Mouse (Mus musculus) midbrain, embryonic 14.5 days (tissue): Measurements from ENCODE around the gene Nrg3. TPM values are rescaled to one million over a fixed set of nuclear protein-coding genes. Genes with fewer than 3 reads are reported as not detected.

Source experiments
- ATAC-seq: fragments of 200-750 bp; cut with Nextera tagmentation; 2 replicates; pipeline ENCODE4 v1.8.0; 2017; ENCODE audit warnings: moderate number of reproducible peaks, moderate library complexity; ENCODE audit not compliant: low FRiP score, low TSS enrichment
- DNase-seq: peaks from one replicate; pipeline ENCODE4 v3.0.0-alpha.2; 2015
- H3K27ac ChIP-seq: fragments of 300-500 bp; sonication (generic); replicated peaks from 2 replicates; pipeline ENCODE4 v1.5.1; 2014; ENCODE audit warnings: mild to moderate bottlenecking, low read depth, low read length, moderate library complexity
- H3K27me3 ChIP-seq: fragments of 300-500 bp; sonication (generic); 2 replicates; pipeline ENCODE4 v1.6.1; 2014; ENCODE audit warnings: low read length, control low read depth, mixed read lengths; ENCODE audit not compliant: control insufficient read depth, insufficient read depth
- H3K36me3 ChIP-seq: fragments of 300-500 bp; sonication (generic); 2 replicates; pipeline ENCODE4 v1.6.1; 2014; ENCODE audit warnings: low read length, control low read depth; ENCODE audit not compliant: control insufficient read depth, insufficient read depth
- H3K4me1 ChIP-seq: fragments of 300-500 bp; sonication (generic); 2 replicates; pipeline ENCODE4 v1.6.1; 2014; ENCODE audit warnings: mild to moderate bottlenecking, antibody characterized with exemption, low read length, control low read depth; ENCODE audit not compliant: control insufficient read depth, insufficient read depth
- H3K4me2 ChIP-seq: fragments of 300-500 bp; sonication (generic); 2 replicates; pipeline ENCODE4 v1.6.1; 2014; ENCODE audit warnings: mild to moderate bottlenecking, low read length, moderate library complexity
- H3K4me3 ChIP-seq: fragments of 300-500 bp; sonication (generic); replicated peaks from 2 replicates; pipeline ENCODE4 v1.5.1; 2014; ENCODE audit warnings: low read depth, low read length
- H3K9ac ChIP-seq: fragments of 300-500 bp; sonication (generic); replicated peaks from 2 replicates; pipeline ENCODE4 v1.6.1; 2014; ENCODE audit warnings: mild to moderate bottlenecking, low read length, moderate library complexity
- H3K9me3 ChIP-seq: fragments of 300-500 bp; sonication (generic); 2 replicates; pipeline ENCODE4 v1.6.1; 2016; ENCODE audit warnings: low read length, control low read depth, mixed read lengths; ENCODE audit not compliant: control insufficient read depth
- WGBS: fragments of 180-500 bp; shearing (Covaris S2); extraction: QIAGEN DNeasy Blood & Tissue Kit; methylation state at CpG from one replicate; pipeline ENCODE4 v1.1.7; 2014; 5-methylcytosine and 5-hydroxymethylcytosine counted together
- polyA plus RNA-seq: library from polyadenylated mRNA; unstranded; fragments of >200 nt; fragmentation: Nextera tagmentation; extraction: Ambion mirVana; gene quantifications from 2 replicates; pipeline ENCODE4 v1.2.1, GENCODE M21; 2014

Gene Nrg3
- polyA plus RNA-seq, 1 experiment from 2014 or later: 13.1 TPM

DNA sequence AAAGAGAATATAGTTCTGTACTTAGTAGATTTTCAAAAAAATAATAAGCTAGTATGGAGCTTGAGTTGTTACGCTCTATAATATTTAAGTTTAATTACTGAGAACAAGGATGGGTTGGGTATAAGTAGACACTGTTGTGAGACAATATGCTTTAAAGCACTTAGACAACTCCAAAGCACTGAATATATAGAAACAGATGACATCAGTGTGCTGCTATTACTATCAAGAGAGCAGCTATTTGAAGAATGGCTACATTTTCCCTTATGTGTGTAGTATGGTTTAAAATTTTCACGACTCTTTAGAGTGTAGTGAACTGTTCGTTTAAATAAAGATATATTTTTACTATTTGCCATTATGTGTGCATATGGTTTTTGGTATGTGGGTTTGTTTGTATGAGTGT is 771.9 kb downstream of the Nrg3 start:
- Histone ChIP-seq H3K4me2 (no peak overlapping the region), H3K4me1 (peaks cover 6% of the 10 kb centered on the region), H3K27ac (no peak overlapping the region), H3K9ac (no peak overlapping the region), H3K36me3 (no peaks in the 10 kb centered on the region), H3K4me3 (no peak overlapping the region), H3K9me3 (no peaks in the 10 kb centered on the region), H3K27me3 (no peaks in the 10 kb centered on the region)
- ATAC-seq (no peak), DNase-seq (no peak)
- 92% methylated on average over 3 of the region's 3 CpGs for WGBS

DNA sequence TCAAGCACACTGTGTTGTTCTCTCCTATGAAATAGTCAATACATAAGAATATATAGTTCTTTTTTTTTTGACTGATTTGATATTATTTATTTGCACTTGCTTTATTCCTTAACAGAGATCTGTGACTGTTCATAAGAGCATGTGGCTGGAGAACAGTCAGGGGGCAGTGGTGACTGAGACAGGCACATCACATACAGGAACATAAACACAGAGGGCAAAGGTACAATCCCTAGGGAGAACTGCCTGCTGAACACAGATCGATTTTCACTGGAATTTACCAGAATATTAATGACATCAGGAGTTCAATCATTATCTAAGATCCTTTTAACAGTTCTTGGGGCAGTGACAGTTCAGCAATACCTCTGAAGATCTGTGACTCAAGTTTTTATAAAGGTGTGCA is 812.9 kb downstream of the Nrg3 start:
- Histone ChIP-seq H3K27me3 (no peaks in the 10 kb centered on the region), H3K4me2 (no peak overlapping the region), H3K9me3 (no peaks in the 10 kb centered on the region), H3K36me3 (no peaks in the 10 kb centered on the region), H3K9ac (no peak overlapping the region), H3K27ac (no peak overlapping the region), H3K4me3 (no peak overlapping the region), H3K4me1 (no peaks in the 10 kb centered on the region)
- no peak for DNase-seq
- no peak for ATAC-seq
- WGBS: 65% methylated on average over 1 of the region's 1 CpGs

DNA sequence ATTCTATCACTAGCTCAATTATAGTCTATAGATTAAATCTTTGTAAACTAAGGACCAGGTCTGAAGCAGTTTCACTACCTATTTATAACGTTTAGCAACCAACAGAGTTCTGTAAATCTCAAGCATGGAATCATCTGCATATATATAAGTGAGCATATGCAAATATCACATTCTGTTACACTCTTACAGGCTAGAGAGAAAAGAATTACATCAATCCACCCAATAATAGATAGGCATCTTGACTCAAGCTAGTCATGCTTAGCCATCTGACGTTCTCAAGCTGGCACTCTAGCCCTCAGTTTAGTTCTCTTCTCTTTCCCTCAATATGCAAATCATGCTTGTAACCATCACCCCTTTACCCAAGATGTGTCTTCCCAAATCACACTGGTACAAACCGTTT is 835.8 kb downstream of the Nrg3 start:
- H3K4me1 ChIP-seq: no peaks in the 10 kb centered on the region
- no peak overlapping the region for H3K9ac ChIP-seq
- DNase-seq (no peak), ATAC-seq (no peak)
- H3K27ac ChIP-seq: no peak overlapping the region
- no peak overlapping the region for H3K4me3 ChIP-seq
- WGBS: 81% methylated on average over 3 of the region's 3 CpGs
- no peak overlapping the region for H3K4me2 ChIP-seq
- no peaks in the 10 kb centered on the region for H3K9me3 ChIP-seq
- no peaks in the 10 kb centered on the region for H3K27me3 ChIP-seq
- H3K36me3 ChIP-seq: no peaks in the 10 kb centered on the region

DNA sequence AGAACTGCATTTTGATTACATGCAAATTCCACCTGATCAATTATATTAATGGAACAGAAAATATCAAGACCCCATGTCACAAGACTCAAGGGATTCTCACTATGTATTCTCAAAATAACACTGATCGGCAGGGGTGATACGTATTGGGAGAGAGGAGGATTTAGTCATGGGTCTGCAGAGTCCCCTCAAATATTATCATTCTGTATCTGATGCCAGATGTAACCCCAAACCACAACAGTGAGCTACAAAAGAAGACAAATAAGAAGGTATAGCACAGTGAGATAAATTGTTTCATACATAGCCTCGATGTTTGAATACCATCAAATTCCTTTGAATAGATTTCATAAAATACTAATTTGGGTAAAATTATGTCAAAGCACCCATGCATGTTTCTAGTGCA is 842.8 kb downstream of the Nrg3 start:
- H3K4me3 ChIP-seq: no peak overlapping the region
- H3K27me3 ChIP-seq: no peaks in the 10 kb centered on the region
- ATAC-seq: no peak
- H3K36me3 ChIP-seq: no peaks in the 10 kb centered on the region
- H3K4me2 ChIP-seq: no peak overlapping the region
- no peaks in the 10 kb centered on the region for H3K9me3 ChIP-seq
- DNase-seq: no peak
- no peak overlapping the region for H3K27ac ChIP-seq
- WGBS: 76% methylated on average over 3 of the region's 3 CpGs
- H3K9ac ChIP-seq: no peak overlapping the region
- no peaks in the 10 kb centered on the region for H3K4me1 ChIP-seq

DNA sequence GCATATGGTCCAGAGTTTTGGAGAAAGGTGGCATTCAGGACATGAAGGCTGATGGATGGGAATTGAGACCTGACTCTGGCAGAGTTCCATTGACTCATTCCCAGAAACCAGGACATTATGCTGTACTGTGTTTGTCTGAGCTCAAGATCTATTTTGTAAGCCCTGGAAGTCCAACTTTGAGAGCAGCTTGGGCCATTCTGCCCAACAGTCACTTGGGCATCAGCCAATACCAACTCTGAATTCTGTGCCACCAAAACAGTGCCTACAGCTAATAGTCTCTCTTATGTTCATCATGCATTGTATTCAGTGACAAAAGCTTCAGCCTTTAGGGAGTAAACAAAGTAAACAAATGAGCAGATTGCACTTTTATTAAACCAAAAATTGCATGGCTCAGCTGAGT is 843.2 kb downstream of the Nrg3 start:
- H3K27ac ChIP-seq: no peak overlapping the region
- no peak overlapping the region for H3K9ac ChIP-seq
- no peaks in the 10 kb centered on the region for H3K36me3 ChIP-seq
- DNase-seq (peak; percentile 14), ATAC-seq (0 out of 2 replicates have a peak, but pooled peaks have one; percentile 53)
- no peak overlapping the region for H3K4me2 ChIP-seq
- H3K4me3 ChIP-seq: no peak overlapping the region
- H3K27me3 ChIP-seq: no peaks in the 10 kb centered on the region
- no peaks in the 10 kb centered on the region for H3K4me1 ChIP-seq
- H3K9me3 ChIP-seq: no peaks in the 10 kb centered on the region

DNA sequence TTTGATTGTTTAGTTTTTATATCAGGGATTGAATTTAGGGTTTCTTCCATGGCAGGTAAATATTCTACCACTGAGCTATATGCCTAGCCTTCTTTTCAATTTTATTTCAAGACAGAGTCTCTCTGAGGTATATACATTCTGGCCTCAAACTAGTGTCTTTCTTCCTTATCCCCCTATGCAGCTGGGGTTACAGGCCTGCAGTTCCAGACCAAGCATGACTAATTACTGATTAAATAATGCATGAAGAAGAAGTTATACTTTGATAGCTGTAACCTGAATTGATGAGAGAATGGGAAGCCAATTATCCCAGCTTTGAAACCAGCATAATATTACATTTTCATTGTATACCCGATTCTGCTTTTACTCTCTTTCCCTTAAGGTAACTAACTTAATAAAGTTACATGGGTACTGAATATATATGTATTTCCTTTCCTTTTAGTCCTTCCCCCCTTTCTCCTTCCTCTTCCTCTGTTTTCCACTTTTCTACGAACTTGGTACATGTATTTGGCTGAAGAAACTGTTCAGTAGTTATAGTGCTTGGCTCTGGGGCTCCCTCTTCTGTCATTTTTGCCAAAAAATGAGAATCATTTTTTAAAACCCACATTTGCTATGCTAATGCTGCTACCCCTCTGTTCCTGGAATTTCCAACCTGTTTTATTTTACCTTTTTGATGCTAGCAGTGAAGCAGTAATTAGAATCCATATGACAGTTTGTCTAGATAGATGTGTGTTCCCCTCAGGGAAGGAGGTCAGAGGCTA is 843.8 kb downstream of the Nrg3 start:
- no peaks in the 10 kb centered on the region for H3K36me3 ChIP-seq
- 81% methylated on average over 2 of the region's 2 CpGs for WGBS
- H3K4me3 ChIP-seq: no peak overlapping the region
- DNase-seq (peak; percentile 17), ATAC-seq (no peak)
- no peak overlapping the region for H3K9ac ChIP-seq
- no peak overlapping the region for H3K4me2 ChIP-seq
- no peak overlapping the region for H3K27ac ChIP-seq
- H3K9me3 ChIP-seq: no peaks in the 10 kb centered on the region
- H3K4me1 ChIP-seq: no peaks in the 10 kb centered on the region
- H3K27me3 ChIP-seq: no peaks in the 10 kb centered on the region

DNA sequence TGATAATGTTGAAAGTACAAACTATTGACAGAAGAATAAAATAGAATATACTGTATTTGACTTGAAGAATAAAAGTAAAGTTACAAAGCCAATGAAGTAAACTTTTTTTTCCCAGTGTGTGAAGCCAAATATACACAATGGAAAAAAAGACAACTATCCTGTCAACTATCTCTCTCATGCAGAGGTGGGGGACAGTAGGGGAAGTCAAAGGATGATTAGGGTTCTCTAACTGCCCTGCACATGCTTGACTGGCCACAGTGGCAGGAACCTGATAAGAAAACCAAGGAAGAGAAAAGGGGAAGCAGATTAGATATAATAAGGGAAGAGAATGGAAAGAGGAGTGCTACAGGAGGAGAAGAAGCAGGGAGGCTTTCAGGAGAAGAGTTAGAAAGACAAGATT is 855.9 kb downstream of the Nrg3 start:
- H3K4me1 ChIP-seq: no peaks in the 10 kb centered on the region
- no peaks in the 10 kb centered on the region for H3K36me3 ChIP-seq
- no peak overlapping the region for H3K9ac ChIP-seq
- H3K4me3 ChIP-seq: no peak overlapping the region
- no peak overlapping the region for H3K27ac ChIP-seq
- H3K27me3 ChIP-seq: no peaks in the 10 kb centered on the region
- no peak for DNase-seq
- no peak overlapping the region for H3K4me2 ChIP-seq
- no peaks in the 10 kb centered on the region for H3K9me3 ChIP-seq
- ATAC-seq: no peak

DNA sequence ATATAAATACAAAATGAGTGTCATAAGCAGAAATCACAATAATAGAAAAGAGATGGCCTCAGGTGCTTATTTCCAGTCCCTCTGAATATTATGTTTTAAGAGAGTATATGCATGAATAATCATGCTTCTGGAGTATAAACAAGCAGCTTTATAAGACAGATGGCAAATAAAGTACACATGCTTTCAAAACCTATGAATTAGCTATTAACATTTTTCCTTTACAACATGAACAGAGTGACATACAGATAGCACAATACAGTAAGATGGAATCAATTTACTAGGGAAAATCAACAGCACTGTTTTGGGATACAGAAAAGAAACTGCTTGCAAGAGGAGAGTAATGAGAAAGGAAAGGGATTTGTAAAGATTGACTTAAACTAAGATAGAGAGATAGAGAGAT is 875.2 kb downstream of the Nrg3 start:
- Histone ChIP-seq H3K9ac (no peak overlapping the region), H3K27me3 (no peaks in the 10 kb centered on the region), H3K4me1 (no peaks in the 10 kb centered on the region), H3K36me3 (no peaks in the 10 kb centered on the region), H3K4me3 (no peak overlapping the region), H3K4me2 (no peak overlapping the region), H3K27ac (no peak overlapping the region), H3K9me3 (no peaks in the 10 kb centered on the region)
- ATAC-seq (no peak), DNase-seq (no peak)

DNA sequence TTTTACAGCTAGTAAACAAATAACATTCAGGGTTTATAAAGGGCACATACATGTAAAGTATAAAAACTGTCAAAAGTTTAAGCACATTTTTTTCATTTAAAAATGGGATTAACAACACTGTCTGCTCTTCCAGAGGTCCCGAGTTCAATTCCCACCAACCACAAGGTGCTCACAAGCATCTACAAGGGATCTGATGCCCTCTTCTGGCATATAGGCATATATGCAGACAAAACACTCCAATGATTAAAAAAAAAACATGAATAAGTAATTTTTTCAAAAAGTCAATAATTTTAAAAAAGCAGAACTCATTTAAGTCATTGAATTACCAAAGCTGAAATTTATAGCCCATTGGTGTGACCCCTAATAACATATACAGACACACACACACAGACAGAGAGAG is 878.6 kb downstream of the Nrg3 start:
- Histone ChIP-seq H3K9ac (no peak overlapping the region), H3K9me3 (no peaks in the 10 kb centered on the region), H3K4me2 (no peak overlapping the region), H3K4me3 (no peak overlapping the region), H3K27me3 (no peaks in the 10 kb centered on the region), H3K36me3 (no peaks in the 10 kb centered on the region), H3K4me1 (no peaks in the 10 kb centered on the region), H3K27ac (no peak overlapping the region)
- WGBS: 75% methylated on average over 1 of the region's 1 CpGs
- ATAC-seq (no peak), DNase-seq (no peak)
